Mouse (Mus musculus) E14TG2a.4 (cell line): ENCODE results near the gene Them7.

ENCODE experiments used
- CTCF ChIP-seq: conservative IDR thresholded peaks from 2 replicates; pipeline ENCODE4 v1.5.1; 2014; ENCODE audit warnings: low read length
- POU5F1 ChIP-seq: IDR thresholded peaks from 2 replicates; pipeline ENCODE4 v1.6.1; 2014; ENCODE audit warnings: low read length, borderline replicate concordance

- TF ChIP-seq POU5F1 (no peak), CTCF (no peak)
Measured at GRCm38 (mm10) chr2:105370698-105371097, 146.6 kb downstream of the Them7 start.
